Mouse (Mus musculus) midbrain, embryonic 14.5 days (tissue): ENCODE data around the gene Slc25a19. TPM values are rescaled to one million over a fixed set of nuclear protein-coding genes. Genes with fewer than 3 reads are reported as not detected.

ENCODE experiments used
- ATAC-seq: fragments of 200-750 bp; cut with Nextera tagmentation; 2 replicates; pipeline ENCODE4 v1.8.0; 2017; ENCODE audit warnings: moderate number of reproducible peaks, moderate library complexity; ENCODE audit not compliant: low FRiP score, low TSS enrichment
- DNase-seq: peaks from one replicate; pipeline ENCODE4 v3.0.0-alpha.2; 2015
- H3K27ac ChIP-seq: fragments of 300-500 bp; sonication (generic); replicated peaks from 2 replicates; pipeline ENCODE4 v1.5.1; 2014; ENCODE audit warnings: mild to moderate bottlenecking, low read depth, low read length, moderate library complexity
- H3K27me3 ChIP-seq: fragments of 300-500 bp; sonication (generic); 2 replicates; pipeline ENCODE4 v1.6.1; 2014; ENCODE audit warnings: low read length, control low read depth, mixed read lengths; ENCODE audit not compliant: control insufficient read depth, insufficient read depth
- H3K36me3 ChIP-seq: fragments of 300-500 bp; sonication (generic); 2 replicates; pipeline ENCODE4 v1.6.1; 2014; ENCODE audit warnings: low read length, control low read depth; ENCODE audit not compliant: control insufficient read depth, insufficient read depth
- H3K4me1 ChIP-seq: fragments of 300-500 bp; sonication (generic); 2 replicates; pipeline ENCODE4 v1.6.1; 2014; ENCODE audit warnings: mild to moderate bottlenecking, antibody characterized with exemption, low read length, control low read depth; ENCODE audit not compliant: control insufficient read depth, insufficient read depth
- H3K4me2 ChIP-seq: fragments of 300-500 bp; sonication (generic); 2 replicates; pipeline ENCODE4 v1.6.1; 2014; ENCODE audit warnings: mild to moderate bottlenecking, low read length, moderate library complexity
- H3K4me3 ChIP-seq: fragments of 300-500 bp; sonication (generic); replicated peaks from 2 replicates; pipeline ENCODE4 v1.5.1; 2014; ENCODE audit warnings: low read depth, low read length
- H3K9ac ChIP-seq: fragments of 300-500 bp; sonication (generic); replicated peaks from 2 replicates; pipeline ENCODE4 v1.6.1; 2014; ENCODE audit warnings: mild to moderate bottlenecking, low read length, moderate library complexity
- H3K9me3 ChIP-seq: fragments of 300-500 bp; sonication (generic); 2 replicates; pipeline ENCODE4 v1.6.1; 2016; ENCODE audit warnings: low read length, control low read depth, mixed read lengths; ENCODE audit not compliant: control insufficient read depth
- WGBS: fragments of 180-500 bp; shearing (Covaris S2); extraction: QIAGEN DNeasy Blood & Tissue Kit; methylation state at CpG from one replicate; pipeline ENCODE4 v1.1.7; 2014; 5-methylcytosine and 5-hydroxymethylcytosine counted together
- polyA plus RNA-seq: library from polyadenylated mRNA; unstranded; fragments of >200 nt; fragmentation: Nextera tagmentation; extraction: Ambion mirVana; gene quantifications from 2 replicates; pipeline ENCODE4 v1.2.1, GENCODE M21; 2014

Slc25a19 gene
- polyA plus RNA-seq, 1 experiment from 2014 or later: 35.8 TPM

DNA sequence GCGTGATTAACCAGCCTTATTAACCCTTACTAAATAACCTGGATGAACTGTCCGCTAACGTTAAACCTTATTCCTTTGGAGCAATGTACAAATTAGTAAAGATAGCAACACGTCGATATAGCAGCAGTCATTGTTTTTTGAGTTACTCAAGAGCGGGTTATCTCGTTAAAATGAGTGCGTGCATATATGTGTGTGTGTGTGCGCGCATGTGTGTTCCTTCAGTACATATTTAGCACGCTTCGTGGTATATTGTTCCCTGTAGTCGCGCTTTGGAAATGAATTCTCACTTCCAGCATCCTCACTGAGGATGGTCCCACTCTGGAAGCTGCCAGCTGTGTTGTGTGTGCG lies 25.0 kb downstream of the Slc25a19 start:
- DNase-seq (no peak), ATAC-seq (no peak)
- Histone ChIP-seq H3K9ac (peak overlapping the region; percentile 92), H3K27me3 (no peaks in the 10 kb centered on the region), H3K36me3 (peaks cover 32% of the 10 kb centered on the region), H3K27ac (peak overlapping the region; percentile 95), H3K4me2 (peak overlapping the region; percentile 94), H3K4me3 (peak overlapping the region; percentile 99), H3K4me1 (peaks cover 18% of the 10 kb centered on the region), H3K9me3 (no peaks in the 10 kb centered on the region)
- 7% methylated on average over 15 of the region's 15 CpGs for WGBS

DNA sequence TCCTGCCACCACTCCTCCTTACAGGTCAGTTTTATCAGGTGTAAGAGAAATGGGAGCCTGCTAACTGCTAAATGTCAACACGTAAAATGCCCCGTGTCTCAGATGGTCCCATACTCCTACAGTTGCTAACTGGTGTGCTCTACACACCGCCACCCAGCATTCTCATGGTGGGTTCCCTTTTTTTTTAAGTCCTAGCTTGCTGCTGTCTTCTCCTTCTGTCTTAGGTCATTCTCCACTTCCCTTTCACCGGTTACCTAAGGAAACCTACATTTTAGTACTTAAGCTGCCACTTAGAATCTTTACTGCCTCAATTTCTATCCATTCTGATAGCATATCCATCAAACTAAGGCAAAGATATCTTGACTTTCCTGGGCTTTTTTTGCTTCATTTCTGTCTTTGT lies 26.9 kb downstream of the Slc25a19 start:
- no peak for DNase-seq
- ATAC-seq: no peak
- no peak overlapping the region for H3K4me3 ChIP-seq

DNA sequence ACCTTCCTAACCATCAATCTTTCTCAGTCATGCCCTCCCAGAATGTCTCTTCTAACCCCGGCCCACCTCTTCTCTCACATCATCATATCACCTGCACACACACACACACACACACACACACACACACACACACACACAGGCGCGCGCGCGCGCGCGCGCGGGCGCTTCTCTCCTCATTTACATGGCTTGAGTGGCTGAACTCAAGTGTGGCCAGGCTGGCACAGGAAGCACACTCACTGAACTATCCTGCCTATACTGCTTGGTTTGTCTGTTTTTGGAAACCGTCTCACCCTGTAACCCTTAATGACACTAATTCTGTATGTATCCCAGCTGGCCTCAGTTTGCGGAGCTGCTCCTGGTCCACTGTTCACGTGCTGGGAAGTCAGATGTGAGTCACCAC lies 27.4 kb downstream of the Slc25a19 start:
- ATAC-seq (no peak), DNase-seq (no peak)
- H3K36me3 ChIP-seq: peaks cover 26% of the 10 kb centered on the region
- H3K9ac ChIP-seq: no peak overlapping the region
- no peak overlapping the region for H3K27ac ChIP-seq
- H3K4me3 ChIP-seq: no peak overlapping the region
- H3K9me3 ChIP-seq: no peaks in the 10 kb centered on the region
- H3K27me3 ChIP-seq: no peaks in the 10 kb centered on the region
- WGBS: 99% methylated on average over 15 of the region's 15 CpGs
- H3K4me2 ChIP-seq: no peak overlapping the region
- peaks cover 18% of the 10 kb centered on the region for H3K4me1 ChIP-seq

More for the DNA sequence above, 26.9 kb downstream of the Slc25a19 start:
- Histone ChIP-seq H3K27ac (no peak overlapping the region), H3K4me2 (no peak overlapping the region), H3K27me3 (no peaks in the 10 kb centered on the region), H3K9me3 (no peaks in the 10 kb centered on the region), H3K36me3 (peaks cover 26% of the 10 kb centered on the region), H3K4me1 (peaks cover 18% of the 10 kb centered on the region), H3K9ac (no peak overlapping the region)
- WGBS: 94% methylated on average over 4 of the region's 4 CpGs

- Histone ChIP-seq H3K9ac (no peak overlapping the region), H3K27me3 (no peaks in the 10 kb centered on the region), H3K4me1 (peaks cover 16% of the 10 kb centered on the region), H3K9me3 (no peaks in the 10 kb centered on the region), H3K4me2 (no peak overlapping the region), H3K4me3 (no peak overlapping the region), H3K36me3 (peaks cover 31% of the 10 kb centered on the region), H3K27ac (no peak overlapping the region)
- ATAC-seq (no peak), DNase-seq (no peak)
- WGBS: 95% methylated on average over 7 of the region's 7 CpGs
Observed at GRCm38 (mm10) chr11:115599722-115600121, 28.4 kb downstream of the Slc25a19 start.

GRCm38 (mm10) chr11:115598309-115598708 lies 29.8 kb downstream of the Slc25a19 start:
- Histone ChIP-seq H3K27me3 (no peaks in the 10 kb centered on the region), H3K4me2 (no peak overlapping the region), H3K9me3 (no peaks in the 10 kb centered on the region), H3K9ac (no peak overlapping the region), H3K36me3 (peaks cover 44% of the 10 kb centered on the region), H3K4me1 (peaks cover 13% of the 10 kb centered on the region), H3K4me3 (no peak overlapping the region), H3K27ac (no peak overlapping the region)
- no peak for DNase-seq
- 92% methylated on average over 4 of the region's 4 CpGs for WGBS
- no peak for ATAC-seq

DNA sequence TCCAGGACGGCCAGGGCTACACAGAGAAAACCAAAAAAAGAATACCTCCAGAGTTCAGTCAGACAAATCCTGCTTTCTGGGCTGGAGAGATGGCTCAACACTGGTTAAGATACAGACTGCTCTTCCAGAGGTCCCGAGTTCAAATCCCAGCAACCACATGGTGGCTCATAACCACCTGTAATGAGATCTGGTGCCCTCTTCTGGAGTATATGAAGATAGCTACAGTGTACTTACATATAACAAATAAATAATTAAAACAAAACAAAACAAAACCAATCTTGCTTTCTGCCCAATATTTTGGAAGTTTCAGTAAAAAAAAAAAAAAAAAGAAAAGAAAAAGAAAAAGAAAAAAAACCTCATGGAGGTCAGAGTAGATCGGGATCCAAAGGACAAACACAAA lies 32.9 kb downstream of the Slc25a19 start:
- Histone ChIP-seq H3K9ac (no peak overlapping the region), H3K36me3 (peaks cover 74% of the 10 kb centered on the region), H3K4me2 (no peak overlapping the region), H3K9me3 (no peaks in the 10 kb centered on the region), H3K4me1 (no peaks in the 10 kb centered on the region), H3K4me3 (no peak overlapping the region), H3K27ac (no peak overlapping the region), H3K27me3 (no peaks in the 10 kb centered on the region)
- ATAC-seq (no peak), DNase-seq (no peak)
- 99% methylated on average over 3 of the region's 3 CpGs for WGBS

GRCm38 (mm10) chr11:115590526-115591075 lies 37.5 kb downstream of the Slc25a19 start:
- DNase-seq: no peak
- 90% methylated on average over 2 of the region's 2 CpGs for WGBS

GRCm38 (mm10) chr11:115587984-115588383 lies 40.1 kb downstream of the Slc25a19 start:
- H3K27ac ChIP-seq: no peak overlapping the region
- no peaks in the 10 kb centered on the region for H3K9me3 ChIP-seq
- DNase-seq (no peak), ATAC-seq (no peak)
- H3K9ac ChIP-seq: no peak overlapping the region
- WGBS: 82% methylated on average over 9 of the region's 9 CpGs
- H3K36me3 ChIP-seq: peaks cover 96% of the 10 kb centered on the region
- H3K4me1 ChIP-seq: no peaks in the 10 kb centered on the region
- H3K4me3 ChIP-seq: no peak overlapping the region
- H3K4me2 ChIP-seq: no peak overlapping the region
- no peaks in the 10 kb centered on the region for H3K27me3 ChIP-seq

More at GRCm38 (mm10) chr11:115590526-115591075, 37.5 kb downstream of the Slc25a19 start:
- H3K27ac ChIP-seq: no peak overlapping the region
- no peaks in the 10 kb centered on the region for H3K9me3 ChIP-seq
- H3K4me3 ChIP-seq: no peak overlapping the region
- ATAC-seq: no peak
- H3K36me3 ChIP-seq: peaks cover 92% of the 10 kb centered on the region
- no peaks in the 10 kb centered on the region for H3K27me3 ChIP-seq
- no peaks in the 10 kb centered on the region for H3K4me1 ChIP-seq
- no peak overlapping the region for H3K9ac ChIP-seq
- H3K4me2 ChIP-seq: no peak overlapping the region

GRCm38 (mm10) chr11:115586403-115586802 lies 41.7 kb downstream of the Slc25a19 start:
- H3K27me3 ChIP-seq: no peaks in the 10 kb centered on the region
- 90% methylated on average over 9 of the region's 9 CpGs for WGBS
- peaks cover 95% of the 10 kb centered on the region for H3K36me3 ChIP-seq

More at GRCm38 (mm10) chr11:115586403-115586802, 41.7 kb downstream of the Slc25a19 start:
- ATAC-seq: no peak
- Histone ChIP-seq H3K4me1 (no peaks in the 10 kb centered on the region), H3K9me3 (no peaks in the 10 kb centered on the region), H3K9ac (no peak overlapping the region), H3K4me2 (no peak overlapping the region), H3K27ac (no peak overlapping the region), H3K4me3 (no peak overlapping the region)
- no peak for DNase-seq
